Mouse (Mus musculus) retina, adult 2 months (tissue): ENCODE results near the gene Pmfbp1.

Source experiments
- DNase-seq: peaks from one replicate; pipeline ENCODE4 v3.0.0-alpha.2; 2012; ENCODE audit warnings: low read depth, low spot score

Gene Pmfbp1

GRCm38 (mm10) chr8:109499009-109499717, 5.3 kb downstream of the Pmfbp1 start:
- no peak for DNase-seq

- DNase-seq, result no peak
These were observed 9.7 kb downstream of the Pmfbp1 start for GRCm38 (mm10) chr8:109503566-109503965.

GRCm38 (mm10) chr8:109505560-109505959, 11.7 kb downstream of the Pmfbp1 start:
- DNase-seq, result no peak

- no peak for DNase-seq
These were observed 30.2 kb downstream of the Pmfbp1 start for GRCm38 (mm10) chr8:109524008-109524407.

GRCm38 (mm10) chr8:109535140-109535990, 41.5 kb downstream of the Pmfbp1 start:
- DNase-seq, result no peak

- peak; percentile 49 for DNase-seq
These were observed 42.9 kb downstream of the Pmfbp1 start for GRCm38 (mm10) chr8:109536703-109537102.

- DNase-seq, result no peak
These were observed 48.3 kb downstream of the Pmfbp1 start for GRCm38 (mm10) chr8:109542165-109542564.

GRCm38 (mm10) chr8:109542748-109543519, 49.1 kb downstream of the Pmfbp1 start:
- DNase-seq, result no peak

- DNase-seq, result no peak
These were observed 50.2 kb downstream of the Pmfbp1 start for GRCm38 (mm10) chr8:109544049-109544448.

GRCm38 (mm10) chr8:109551663-109552062, 57.8 kb downstream of the Pmfbp1 start:
- no peak for DNase-seq

GRCm38 (mm10) chr8:109563881-109564280, 70.1 kb downstream of the Pmfbp1 start:
- DNase-seq, result no peak

- no peak for DNase-seq
These were observed 70.9 kb downstream of the Pmfbp1 start for GRCm38 (mm10) chr8:109564766-109565165.

- DNase-seq, result peak; percentile 100
These were observed 71.9 kb downstream of the Pmfbp1 start, which contains the start of the genes Dhx38 and Txnl4b for GRCm38 (mm10) chr8:109565498-109566333. Dhx38 (minus strand) TSS chr8:109565861. Txnl4b (plus strand) TSS chr8:109565892.

- DNase-seq, result no peak
These were observed 77.3 kb downstream of the Pmfbp1 start for GRCm38 (mm10) chr8:109571139-109571538.

- no peak for DNase-seq
These were observed 82.5 kb downstream of the Pmfbp1 start for GRCm38 (mm10) chr8:109576311-109576710.

- no peak for DNase-seq
These were observed 85.1 kb downstream of the Pmfbp1 start, which contains the start of gene Hp for GRCm38 (mm10) chr8:109578900-109579301. Hp (minus strand) TSS chr8:109579172.

GRCm38 (mm10) chr8:109584293-109584692, 90.5 kb downstream of the Pmfbp1 start:
- DNase-seq, result no peak

- no peak for DNase-seq
These were observed 91.0 kb downstream of the Pmfbp1 start for GRCm38 (mm10) chr8:109584830-109585229.

GRCm38 (mm10) chr8:109585652-109586051, 91.8 kb downstream of the Pmfbp1 start:
- no peak for DNase-seq

- DNase-seq, result no peak
These were observed 93.2 kb downstream of the Pmfbp1 start for GRCm38 (mm10) chr8:109586972-109587504.

GRCm38 (mm10) chr8:109590901-109591300, 97.1 kb downstream of the Pmfbp1 start:
- DNase-seq, result no peak
